Mouse (Mus musculus) bone marrow macrophage, adult 2 months (primary cell): Measurements from ENCODE around the gene Ifngr1.
"Not testable (repeated sequence)": the region's sequence is repeated elsewhere in the genome, so short reads cannot be mapped to it uniquely, and the experiment has no call there.

Source experiments
- CTCF ChIP-seq: IDR thresholded peaks from 2 replicates; pipeline ENCODE4 v1.5.1; 2012; ENCODE audit warnings: low read depth, mild to moderate bottlenecking, low read length, moderate library complexity
- POLR2A ChIP-seq: IDR thresholded peaks from 2 replicates; pipeline ENCODE4 v1.6.1; 2012; ENCODE audit warnings: mild to moderate bottlenecking, low read depth, low read length, borderline replicate concordance

GRCm38 (mm10) chr10:19601502-19601901 is 9.8 kb downstream of the Ifngr1 start:
- TF ChIP-seq CTCF, POLR2A: not testable (repeated sequence)
